Mouse (Mus musculus): Measurements from ENCODE around the gene Dab1. TPM values are rescaled to one million over a fixed set of nuclear protein-coding genes. Genes with fewer than 3 reads are reported as not detected.

Dab1 gene
- polyA plus RNA-seq, 1 experiment from 2014 or later = 1.3 TPM

GRCm38 (mm10) chr4:103896806-103897205, 277.6 kb downstream of the Dab1 start:
- H3K4me1 ChIP-seq (ENCODE audit: control insufficient read depth, low read depth, low read length) = no peaks in the 10 kb centered on the region
- WGBS (ENCODE audit: insufficient replicate concordance) = 63% methylated on average over 4 of the region's 4 CpGs
- no peaks in the 10 kb centered on the region for H3K36me3 ChIP-seq (ENCODE audit: control insufficient read depth, insufficient read depth)
- no peak for ATAC-seq (ENCODE audit: low read depth)
- H3K4me2 ChIP-seq (ENCODE audit: low read depth, low read length) = no peak overlapping the region
- H3K27ac ChIP-seq (ENCODE audit: low read length) = no peak overlapping the region
- no peak overlapping the region for H3K4me3 ChIP-seq (ENCODE audit: low read depth, low read length)
- no peak overlapping the region for H3K9ac ChIP-seq (ENCODE audit: low read depth, low read length)
- no peaks in the 10 kb centered on the region for H3K9me3 ChIP-seq (replicated peaks; ENCODE audit: control insufficient read depth, low read length)
- H3K27me3 ChIP-seq (ENCODE audit: control insufficient read depth, insufficient read depth, low read depth, low read length) = no peaks in the 10 kb centered on the region

DNA sequence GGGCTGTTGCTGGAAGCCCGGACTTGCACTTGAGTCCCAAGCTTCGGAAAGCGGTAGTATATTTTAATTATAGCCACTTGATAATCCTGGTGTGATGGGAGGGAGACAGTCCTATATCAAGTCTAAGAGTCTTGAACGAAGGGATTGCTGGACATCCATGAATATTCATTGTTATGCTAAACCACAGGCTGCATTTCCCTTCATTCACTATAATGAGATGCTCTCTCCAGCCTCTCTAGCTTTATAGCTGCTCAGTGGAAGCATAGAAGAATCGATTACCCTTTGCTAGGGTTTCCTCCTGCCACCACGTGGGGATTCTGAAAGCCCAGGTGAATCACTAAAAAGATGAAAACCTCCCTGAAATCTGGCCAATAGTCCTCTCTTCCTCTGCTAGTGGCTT, 278.5 kb downstream of the Dab1 start:
- no peaks in the 10 kb centered on the region for H3K9me3 ChIP-seq (replicated peaks; ENCODE audit: control insufficient read depth, low read length)
- no peaks in the 10 kb centered on the region for H3K27me3 ChIP-seq (ENCODE audit: control insufficient read depth, insufficient read depth, low read depth, low read length)
- no peak overlapping the region for H3K9ac ChIP-seq (ENCODE audit: low read depth, low read length)
- WGBS (ENCODE audit: insufficient replicate concordance) = 48% methylated on average over 6 of the region's 6 CpGs
- no peak overlapping the region for H3K4me2 ChIP-seq (ENCODE audit: low read depth, low read length)
- H3K4me3 ChIP-seq (ENCODE audit: low read depth, low read length) = no peak overlapping the region
- H3K36me3 ChIP-seq (ENCODE audit: control insufficient read depth, insufficient read depth) = no peaks in the 10 kb centered on the region
- no peak for ATAC-seq (ENCODE audit: low read depth)
- H3K4me1 ChIP-seq (ENCODE audit: control insufficient read depth, low read depth, low read length) = no peaks in the 10 kb centered on the region
- no peak overlapping the region for H3K27ac ChIP-seq (ENCODE audit: low read length)

DNA sequence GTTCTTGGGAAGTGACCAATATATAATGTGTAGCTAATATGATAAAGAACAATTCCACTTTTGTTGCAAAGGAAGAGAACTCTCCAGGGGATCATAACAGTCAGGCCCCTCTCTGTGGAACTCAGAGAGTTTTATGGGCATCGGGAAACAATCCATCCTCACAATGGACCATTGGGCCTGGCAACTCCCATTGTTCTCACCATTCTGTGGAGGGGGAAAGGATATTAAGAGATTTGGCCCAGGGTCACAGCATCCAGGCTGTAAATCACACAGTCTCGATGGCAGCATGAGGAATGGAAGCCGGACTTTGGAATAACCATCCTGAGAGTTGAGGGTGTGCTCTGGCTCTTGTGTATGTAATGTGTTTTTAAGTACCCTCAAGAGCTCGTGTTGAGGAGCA, 292.3 kb downstream of the Dab1 start:
- H3K4me3 ChIP-seq (ENCODE audit: low read depth, low read length) = no peak overlapping the region
- H3K9ac ChIP-seq (ENCODE audit: low read depth, low read length) = no peak overlapping the region
- no peak for ATAC-seq (ENCODE audit: low read depth)
- H3K27ac ChIP-seq (ENCODE audit: low read length) = no peak overlapping the region
- no peaks in the 10 kb centered on the region for H3K4me1 ChIP-seq (ENCODE audit: control insufficient read depth, low read depth, low read length)
- no peaks in the 10 kb centered on the region for H3K9me3 ChIP-seq (replicated peaks; ENCODE audit: control insufficient read depth, low read length)
- 38% methylated on average over 4 of the region's 4 CpGs for WGBS (ENCODE audit: insufficient replicate concordance)
- no peak overlapping the region for H3K4me2 ChIP-seq (ENCODE audit: low read depth, low read length)
- H3K36me3 ChIP-seq (ENCODE audit: control insufficient read depth, insufficient read depth) = no peaks in the 10 kb centered on the region
- no peaks in the 10 kb centered on the region for H3K27me3 ChIP-seq (ENCODE audit: control insufficient read depth, insufficient read depth, low read depth, low read length)

DNA sequence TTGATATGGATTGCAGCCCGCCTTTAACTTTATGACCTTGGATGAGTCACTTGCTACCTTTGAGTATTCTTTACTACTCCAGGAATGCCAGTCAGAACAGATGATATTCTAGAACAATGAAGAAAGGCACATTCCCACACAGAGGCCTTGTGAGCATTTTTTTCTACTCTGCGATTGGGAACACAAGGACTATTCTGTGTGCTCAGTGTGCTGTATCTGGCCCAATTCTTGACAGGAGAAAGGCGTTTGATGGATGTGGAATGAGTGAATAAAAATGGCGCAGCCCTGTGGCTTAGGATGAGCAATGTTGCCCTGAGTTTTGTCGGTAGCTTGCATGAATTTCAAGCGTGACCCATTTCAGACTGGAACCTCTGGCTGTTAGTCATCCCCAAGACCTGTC, 292.9 kb downstream of the Dab1 start:
- no peaks in the 10 kb centered on the region for H3K4me1 ChIP-seq (ENCODE audit: control insufficient read depth, low read depth, low read length)
- WGBS (ENCODE audit: insufficient replicate concordance) = 66% methylated on average over 6 of the region's 6 CpGs
- ATAC-seq (ENCODE audit: low read depth) = no peak
- H3K27ac ChIP-seq (ENCODE audit: low read length) = no peak overlapping the region
- no peaks in the 10 kb centered on the region for H3K36me3 ChIP-seq (ENCODE audit: control insufficient read depth, insufficient read depth)
- H3K4me2 ChIP-seq (ENCODE audit: low read depth, low read length) = no peak overlapping the region
- H3K9me3 ChIP-seq (replicated peaks; ENCODE audit: control insufficient read depth, low read length) = no peaks in the 10 kb centered on the region
- no peak overlapping the region for H3K9ac ChIP-seq (ENCODE audit: low read depth, low read length)
- no peaks in the 10 kb centered on the region for H3K27me3 ChIP-seq (ENCODE audit: control insufficient read depth, insufficient read depth, low read depth, low read length)
- H3K4me3 ChIP-seq (ENCODE audit: low read depth, low read length) = no peak overlapping the region

GRCm38 (mm10) chr4:103922431-103922931, 303.3 kb downstream of the Dab1 start:
- H3K4me3 ChIP-seq (ENCODE audit: low read depth, low read length) = no peak overlapping the region
- no peaks in the 10 kb centered on the region for H3K9me3 ChIP-seq (replicated peaks; ENCODE audit: control insufficient read depth, low read length)
- H3K27me3 ChIP-seq (ENCODE audit: control insufficient read depth, insufficient read depth, low read depth, low read length) = no peaks in the 10 kb centered on the region
- no peaks in the 10 kb centered on the region for H3K4me1 ChIP-seq (ENCODE audit: control insufficient read depth, low read depth, low read length)
- H3K27ac ChIP-seq (ENCODE audit: low read length) = no peak overlapping the region
- no peak for ATAC-seq (ENCODE audit: low read depth)
- H3K36me3 ChIP-seq (ENCODE audit: control insufficient read depth, insufficient read depth) = no peaks in the 10 kb centered on the region
- H3K9ac ChIP-seq (ENCODE audit: low read depth, low read length) = no peak overlapping the region
- H3K4me2 ChIP-seq (ENCODE audit: low read depth, low read length) = no peak overlapping the region
- 43% methylated on average over 3 of the region's 3 CpGs for WGBS (ENCODE audit: insufficient replicate concordance)

- Histone ChIP-seq H3K9ac (ENCODE audit: low read depth, low read length) (no peak overlapping the region), H3K27ac (ENCODE audit: low read length) (no peak overlapping the region), H3K4me2 (ENCODE audit: low read depth, low read length) (no peak overlapping the region), H3K9me3 (replicated peaks; ENCODE audit: control insufficient read depth, low read length) (no peaks in the 10 kb centered on the region), H3K27me3 (ENCODE audit: control insufficient read depth, insufficient read depth, low read depth, low read length) (no peaks in the 10 kb centered on the region), H3K4me3 (ENCODE audit: low read depth, low read length) (no peak overlapping the region), H3K4me1 (ENCODE audit: control insufficient read depth, low read depth, low read length) (no peaks in the 10 kb centered on the region), H3K36me3 (ENCODE audit: control insufficient read depth, insufficient read depth) (no peaks in the 10 kb centered on the region)
- no peak for ATAC-seq (ENCODE audit: low read depth)
- WGBS (ENCODE audit: insufficient replicate concordance) = 55% methylated on average over 5 of the region's 5 CpGs
Measured at GRCm38 (mm10) chr4:103926682-103927081, 307.5 kb downstream of the Dab1 start.

DNA sequence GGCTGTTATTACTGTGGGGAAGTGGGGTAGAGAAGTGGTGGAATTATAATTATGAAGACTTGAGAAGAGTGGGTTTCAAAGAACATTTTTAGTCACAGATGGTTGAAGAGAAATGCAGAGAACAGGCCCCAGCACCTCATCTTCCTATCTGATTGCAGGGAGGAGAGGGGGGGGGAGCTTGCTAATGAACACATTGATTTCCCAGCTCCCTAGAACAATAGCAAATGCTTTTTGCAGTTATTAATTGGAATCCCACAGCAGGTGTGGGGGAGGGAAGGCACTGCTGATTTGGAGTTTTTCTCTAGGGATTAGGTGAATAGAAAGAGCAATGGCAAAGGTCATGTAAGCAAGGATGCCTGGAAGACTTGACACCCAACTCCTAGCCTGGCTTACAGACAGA, 310.5 kb downstream of the Dab1 start:
- H3K9ac ChIP-seq (ENCODE audit: low read depth, low read length) = no peak overlapping the region
- H3K9me3 ChIP-seq (replicated peaks; ENCODE audit: control insufficient read depth, low read length) = no peaks in the 10 kb centered on the region
- no peaks in the 10 kb centered on the region for H3K27me3 ChIP-seq (ENCODE audit: control insufficient read depth, insufficient read depth, low read depth, low read length)
- no peak overlapping the region for H3K27ac ChIP-seq (ENCODE audit: low read length)
- no peaks in the 10 kb centered on the region for H3K36me3 ChIP-seq (ENCODE audit: control insufficient read depth, insufficient read depth)
- no peaks in the 10 kb centered on the region for H3K4me1 ChIP-seq (ENCODE audit: control insufficient read depth, low read depth, low read length)
- no peak for ATAC-seq (ENCODE audit: low read depth)
- H3K4me2 ChIP-seq (ENCODE audit: low read depth, low read length) = no peak overlapping the region
- no peak overlapping the region for H3K4me3 ChIP-seq (ENCODE audit: low read depth, low read length)

GRCm38 (mm10) chr4:103934364-103934763, 315.2 kb downstream of the Dab1 start:
- H3K4me1 ChIP-seq (ENCODE audit: control insufficient read depth, low read depth, low read length) = no peaks in the 10 kb centered on the region
- no peak overlapping the region for H3K4me2 ChIP-seq (ENCODE audit: low read depth, low read length)
- H3K4me3 ChIP-seq (ENCODE audit: low read depth, low read length) = no peak overlapping the region
- no peaks in the 10 kb centered on the region for H3K9me3 ChIP-seq (replicated peaks; ENCODE audit: control insufficient read depth, low read length)
- no peak overlapping the region for H3K27ac ChIP-seq (ENCODE audit: low read length)
- ATAC-seq (ENCODE audit: low read depth) = no peak
- WGBS (ENCODE audit: insufficient replicate concordance) = 57% methylated on average over 3 of the region's 3 CpGs
- H3K9ac ChIP-seq (ENCODE audit: low read depth, low read length) = no peak overlapping the region
- no peaks in the 10 kb centered on the region for H3K27me3 ChIP-seq (ENCODE audit: control insufficient read depth, insufficient read depth, low read depth, low read length)
- no peaks in the 10 kb centered on the region for H3K36me3 ChIP-seq (ENCODE audit: control insufficient read depth, insufficient read depth)

DNA sequence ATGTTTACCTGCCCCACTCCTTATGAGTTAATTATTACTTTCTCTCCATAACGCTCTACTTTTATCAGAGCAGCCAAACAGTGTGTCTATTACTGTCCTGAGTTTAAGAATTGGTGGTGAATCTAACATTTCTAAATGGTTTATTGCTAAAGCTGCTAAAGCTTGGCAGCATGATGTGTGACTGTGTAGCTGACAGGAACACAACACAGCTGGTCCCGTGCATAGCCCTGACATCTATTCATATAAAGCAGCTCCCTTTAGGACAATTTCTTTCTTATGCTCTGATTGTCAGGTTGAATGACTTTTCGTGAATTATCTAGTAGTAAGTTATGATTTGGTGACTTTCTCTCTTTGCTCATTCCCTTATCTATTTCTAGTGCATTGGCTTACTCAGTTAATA, 329.1 kb downstream of the Dab1 start:
- Histone ChIP-seq H3K27me3 (ENCODE audit: control insufficient read depth, insufficient read depth, low read depth, low read length) (no peaks in the 10 kb centered on the region), H3K9me3 (replicated peaks; ENCODE audit: control insufficient read depth, low read length) (no peaks in the 10 kb centered on the region; the same call in 1 of the 2 replicates), H3K9ac (ENCODE audit: low read depth, low read length) (no peak overlapping the region), H3K4me3 (ENCODE audit: low read depth, low read length) (no peak overlapping the region), H3K4me1 (ENCODE audit: control insufficient read depth, low read depth, low read length) (no peaks in the 10 kb centered on the region), H3K36me3 (ENCODE audit: control insufficient read depth, insufficient read depth) (no peaks in the 10 kb centered on the region), H3K4me2 (ENCODE audit: low read depth, low read length) (no peak overlapping the region), H3K27ac (ENCODE audit: low read length) (no peak overlapping the region)
- 45% methylated on average over 3 of the region's 3 CpGs for WGBS (ENCODE audit: insufficient replicate concordance)
- no peak for ATAC-seq (ENCODE audit: low read depth)

Data from liver, embryonic 16.5 days (tissue).